Mouse (Mus musculus) embryonic facial prominence, embryonic 11.5 days (tissue): Measurements from ENCODE around the gene Fes. TPM values are rescaled to one million over a fixed set of nuclear protein-coding genes. Genes with fewer than 3 reads are reported as not detected.
"Not testable (repeated sequence)": the region's sequence is repeated elsewhere in the genome, so short reads cannot be mapped to it uniquely, and the experiment has no call there.

Experiments used
- ATAC-seq: fragments of 200-750 bp; cut with Nextera tagmentation; replicated peaks from 2 replicates; pipeline ENCODE4 v1.8.0; 2017; ENCODE audit warnings: low read depth; ENCODE audit not compliant: insufficient number of reproducible peaks, low FRiP score, low TSS enrichment
- DNase-seq: peaks from one replicate; pipeline ENCODE4 v3.0.0-alpha.2; 2015; ENCODE audit warnings: low spot score
- H3K27ac ChIP-seq: fragments of 300-500 bp; sonication (generic); replicated peaks from 2 replicates; pipeline ENCODE4 v1.5.1; 2014; ENCODE audit warnings: mild to moderate bottlenecking, low read depth, low read length, control low read depth
- H3K27me3 ChIP-seq: fragments of 300-500 bp; sonication (generic); 2 replicates; pipeline ENCODE4 v1.6.1; 2014; ENCODE audit warnings: mild to moderate bottlenecking, low read length, moderate library complexity, mixed read lengths; ENCODE audit not compliant: control insufficient read depth, insufficient read depth
- H3K36me3 ChIP-seq: fragments of 300-500 bp; sonication (generic); replicated peaks from 2 replicates; pipeline ENCODE4 v1.6.1; 2014; ENCODE audit warnings: low read depth, mild to moderate bottlenecking, low read length, moderate library complexity, mixed read lengths; ENCODE audit not compliant: control insufficient read depth, insufficient read depth
- H3K4me1 ChIP-seq: fragments of 300-500 bp; sonication (generic); 2 replicates; pipeline ENCODE4 v1.6.1; 2014; ENCODE audit warnings: low read length, mixed read lengths; ENCODE audit not compliant: control insufficient read depth, insufficient read depth
- H3K4me2 ChIP-seq: fragments of 300-500 bp; sonication (generic); 2 replicates; pipeline ENCODE4 v1.6.1; 2014; ENCODE audit warnings: low read depth, mild to moderate bottlenecking, control low read depth, low read length, moderate library complexity
- H3K4me3 ChIP-seq: fragments of 300-500 bp; sonication (generic); 2 replicates; pipeline ENCODE4 v1.5.1; 2014; ENCODE audit warnings: low read depth, low read length, control low read depth
- H3K9ac ChIP-seq: fragments of 300-500 bp; sonication (generic); replicated peaks from 2 replicates; pipeline ENCODE4 v1.6.1; 2014; ENCODE audit warnings: mild to moderate bottlenecking, control low read depth, low read length
- H3K9me3 ChIP-seq: fragments of 300-500 bp; sonication (generic); replicated peaks from 2 replicates; pipeline ENCODE4 v1.6.1; 2016; ENCODE audit warnings: mild to moderate bottlenecking, low read length, inconsistent platforms, mixed read lengths; ENCODE audit not compliant: control insufficient read depth
- WGBS: fragments of 180-500 bp; shearing (Covaris S2); extraction: QIAGEN DNeasy Blood & Tissue Kit; methylation state at CpG from one replicate; pipeline ENCODE4 v1.1.7; 2014; 5-methylcytosine and 5-hydroxymethylcytosine counted together
- polyA plus RNA-seq: library from polyadenylated mRNA; unstranded; fragments of >200 nt; fragmentation: Nextera tagmentation; extraction: Ambion mirVana; gene quantifications from 2 replicates; pipeline ENCODE4 v1.2.1, GENCODE M21; 2014

The Fes gene
- polyA plus RNA-seq, 1 experiment from 2014 or later: 8.3 TPM

- H3K9ac ChIP-seq: no peak overlapping the region
- ATAC-seq (no peak), DNase-seq (no peak)
- no peak overlapping the region for H3K4me2 ChIP-seq
- H3K27me3 ChIP-seq: no peaks in the 10 kb centered on the region
- no peak overlapping the region for H3K27ac ChIP-seq
- H3K36me3 ChIP-seq: peaks cover 6% of the 10 kb centered on the region; the same call in 1 of the 2 replicates
- 84% methylated on average over 9 of the region's 9 CpGs for WGBS
- peaks cover 6% of the 10 kb centered on the region; the same call in 1 of the 2 replicates for H3K4me1 ChIP-seq
- H3K9me3 ChIP-seq: no peaks in the 10 kb centered on the region
- H3K4me3 ChIP-seq: no peak overlapping the region
These were observed 10.2 kb upstream of the Fes start for GRCm38 (mm10) chr7:80397986-80398385.

DNA sequence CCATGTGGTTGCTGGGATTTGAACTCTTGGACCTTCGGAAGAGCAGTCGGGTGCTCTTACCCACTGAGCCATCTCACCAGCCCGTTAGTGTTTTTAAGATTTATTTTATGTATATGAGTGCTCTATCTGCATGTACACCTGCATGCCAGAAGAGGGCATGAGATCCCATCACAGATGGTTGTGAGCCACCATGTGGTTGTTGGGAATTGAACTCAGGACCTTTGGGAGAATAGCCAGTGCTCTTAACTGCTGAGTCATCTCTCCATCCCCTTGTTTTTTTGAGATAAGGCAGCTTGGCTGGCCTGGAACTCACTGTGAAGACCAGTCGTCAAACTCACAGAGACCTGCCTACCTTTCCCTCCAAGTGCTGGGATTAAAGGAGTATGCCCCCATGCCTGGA is 8.7 kb upstream of the Fes start:
- not testable (repeated sequence) for DNase-seq, H3K36me3 ChIP-seq
- WGBS: 90% methylated on average over 4 of the region's 4 CpGs

DNA sequence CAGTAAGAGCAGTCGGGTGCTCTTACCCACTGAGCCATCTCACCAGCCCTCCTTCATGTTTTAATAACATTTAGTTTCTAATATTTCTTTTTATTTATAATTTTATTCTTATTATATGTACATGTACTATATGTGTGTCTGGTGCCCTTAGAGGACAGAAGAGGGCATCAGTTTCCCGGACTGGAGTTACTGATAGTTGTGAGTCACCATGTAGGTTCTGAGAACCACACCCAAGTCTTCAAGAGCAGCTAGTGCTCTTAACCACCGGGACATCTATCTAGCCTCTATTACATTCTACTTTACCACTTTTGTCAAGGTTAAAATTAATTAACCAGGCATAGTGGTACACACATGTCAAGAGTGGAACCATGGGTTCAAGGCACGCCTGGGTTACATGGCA is 6.9 kb upstream of the Fes start:
- no peak overlapping the region for H3K9ac ChIP-seq
- peaks cover 10% of the 10 kb centered on the region for H3K36me3 ChIP-seq
- DNase-seq: no peak
- H3K4me2 ChIP-seq: no peak overlapping the region
- 94% methylated on average over 4 of the region's 4 CpGs for WGBS
- H3K4me1 ChIP-seq: no peaks in the 10 kb centered on the region
- no peaks in the 10 kb centered on the region for H3K27me3 ChIP-seq
- H3K27ac ChIP-seq: no peak overlapping the region
- H3K4me3 ChIP-seq: no peak overlapping the region
- ATAC-seq: no peak
- no peaks in the 10 kb centered on the region for H3K9me3 ChIP-seq

More for the DNA sequence above, 8.7 kb upstream of the Fes start:
- H3K4me1 ChIP-seq, H3K9ac ChIP-seq, H3K27ac ChIP-seq, H3K4me2 ChIP-seq, H3K27me3 ChIP-seq, H3K9me3 ChIP-seq, ATAC-seq, H3K4me3 ChIP-seq: not testable (repeated sequence)

- no peak for DNase-seq
- Histone ChIP-seq H3K27ac (no peak overlapping the region), H3K36me3 (peaks cover 10% of the 10 kb centered on the region), H3K27me3 (no peaks in the 10 kb centered on the region), H3K4me3 (no peak overlapping the region), H3K9me3 (no peaks in the 10 kb centered on the region), H3K4me2 (no peak overlapping the region), H3K4me1 (no peaks in the 10 kb centered on the region), H3K9ac (no peak overlapping the region)
- WGBS: 96% methylated on average over 15 of the region's 15 CpGs
- no peak for ATAC-seq
These were observed 4.4 kb upstream of the Fes start for GRCm38 (mm10) chr7:80392119-80392518.

DNA sequence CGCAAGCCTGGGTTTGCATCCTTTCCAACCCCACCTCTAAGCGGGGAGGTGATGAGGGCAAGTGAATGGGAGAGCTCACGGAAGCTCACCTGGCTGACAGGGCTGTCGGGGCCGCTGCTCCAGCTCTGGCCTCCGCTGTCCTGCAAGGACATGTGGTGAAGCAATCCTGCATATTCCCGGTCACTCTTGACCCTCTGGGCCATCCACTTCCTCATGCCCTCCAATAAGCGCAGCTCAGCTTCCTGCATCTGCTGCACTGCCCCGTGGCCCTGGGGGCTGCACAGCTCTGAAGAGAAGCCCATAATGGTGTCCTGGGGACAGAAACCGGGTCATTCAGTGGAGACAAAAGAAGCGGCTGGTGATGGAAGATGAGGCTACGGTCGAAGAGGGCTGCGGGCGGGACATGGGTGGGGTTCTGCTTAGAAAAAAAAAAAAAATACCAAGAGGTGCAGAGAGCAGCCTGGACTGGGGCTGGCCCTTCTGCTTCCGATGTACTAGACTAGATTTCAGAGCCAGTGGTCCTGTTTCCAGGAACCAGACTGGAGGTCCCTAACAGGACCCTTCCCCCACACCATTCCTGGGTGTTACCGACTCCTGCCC is 613 bp downstream of the Fes start:
- H3K9me3 ChIP-seq: no peaks in the 10 kb centered on the region
- 24% methylated on average over 17 of the region's 17 CpGs for WGBS
- peak overlapping the region; percentile 53 for H3K4me2 ChIP-seq
- H3K27me3 ChIP-seq: no peaks in the 10 kb centered on the region
- ATAC-seq (no peak), DNase-seq (no peak)
- H3K9ac ChIP-seq: peak overlapping the region; percentile 64
- H3K36me3 ChIP-seq: peaks cover 2% of the 10 kb centered on the region
- peak overlapping the region; percentile 11 for H3K4me3 ChIP-seq
- no peak overlapping the region for H3K27ac ChIP-seq
- H3K4me1 ChIP-seq: no peaks in the 10 kb centered on the region; the same call in 1 of the 2 replicates

DNA sequence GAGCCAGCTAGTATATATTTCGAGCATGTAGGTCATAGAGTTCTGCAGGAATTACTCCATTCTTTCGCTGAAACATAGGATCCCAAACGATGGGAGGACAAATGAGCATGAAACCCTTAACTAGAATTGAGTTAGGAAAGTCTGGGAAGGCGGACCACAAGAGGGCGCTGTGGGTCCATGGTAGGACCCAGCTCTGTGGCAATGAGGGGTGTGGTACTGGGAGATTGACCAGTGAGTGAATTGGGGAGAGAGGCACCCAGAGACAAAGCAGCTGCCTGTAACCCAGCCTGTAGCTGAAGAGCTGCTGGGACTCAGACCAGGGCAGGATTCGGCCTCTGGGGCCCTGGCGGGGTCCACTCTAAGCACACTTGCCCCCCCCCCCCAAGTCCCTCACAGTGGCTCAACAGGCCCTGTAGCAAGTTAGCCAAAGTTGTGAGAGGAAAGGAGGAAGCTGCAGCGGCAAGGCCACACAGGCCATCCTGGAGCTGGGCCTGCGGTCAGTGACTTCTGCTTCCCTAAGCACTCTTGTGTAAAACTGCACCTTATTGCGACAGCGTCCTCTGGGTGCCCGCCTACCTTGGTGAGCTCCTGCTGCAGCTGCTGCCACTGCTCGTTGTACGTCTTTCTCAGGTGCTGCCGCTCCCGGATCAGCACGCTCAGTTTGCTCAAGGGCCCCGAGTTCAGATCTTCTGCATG is 1.4 kb downstream of the Fes start:
- ATAC-seq: peak; percentile 66
- H3K9me3 ChIP-seq: no peaks in the 10 kb centered on the region
- peak overlapping the region; percentile 53 for H3K4me2 ChIP-seq
- no peaks in the 10 kb centered on the region for H3K27me3 ChIP-seq
- WGBS: 31% methylated on average over 18 of the region's 18 CpGs
- peaks cover 2% of the 10 kb centered on the region for H3K36me3 ChIP-seq
- no peak overlapping the region for H3K27ac ChIP-seq
- H3K4me1 ChIP-seq: no peaks in the 10 kb centered on the region; the same call in 1 of the 2 replicates
- peak overlapping the region; percentile 11 for H3K4me3 ChIP-seq
- peak; percentile 96 for DNase-seq
- peak overlapping the region; percentile 15 for H3K9ac ChIP-seq

DNA sequence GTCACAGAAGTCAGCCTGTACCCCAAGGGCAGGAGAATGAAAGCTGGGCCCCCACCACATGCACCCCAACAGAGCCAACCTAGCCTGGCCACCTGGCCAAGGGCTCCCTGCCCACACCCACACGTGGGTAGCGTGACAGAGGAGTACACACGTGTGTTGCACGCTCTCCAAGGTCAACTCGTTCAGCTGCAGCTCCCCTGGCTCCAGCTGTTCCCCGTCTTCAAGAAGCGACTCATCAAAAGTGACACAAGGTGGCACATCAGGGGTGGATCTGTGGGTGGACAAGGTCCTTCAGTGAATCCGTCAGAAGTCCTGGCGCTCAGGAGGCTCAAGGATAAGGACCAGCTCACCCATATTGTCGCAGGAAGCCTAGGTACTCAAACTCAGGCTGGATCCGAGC is 4.8 kb downstream of the Fes start:
- no peaks in the 10 kb centered on the region for H3K9me3 ChIP-seq
- no peak overlapping the region for H3K27ac ChIP-seq
- no peak overlapping the region for H3K9ac ChIP-seq
- no peaks in the 10 kb centered on the region for H3K27me3 ChIP-seq
- ATAC-seq (no peak), DNase-seq (no peak)
- H3K4me2 ChIP-seq: no peak overlapping the region
- H3K4me3 ChIP-seq: no peak overlapping the region
- H3K36me3 ChIP-seq: no peaks in the 10 kb centered on the region; the same call in 1 of the 2 replicates
- no peaks in the 10 kb centered on the region; the same call in 1 of the 2 replicates for H3K4me1 ChIP-seq
- WGBS: 70% methylated on average over 11 of the region's 11 CpGs

DNA sequence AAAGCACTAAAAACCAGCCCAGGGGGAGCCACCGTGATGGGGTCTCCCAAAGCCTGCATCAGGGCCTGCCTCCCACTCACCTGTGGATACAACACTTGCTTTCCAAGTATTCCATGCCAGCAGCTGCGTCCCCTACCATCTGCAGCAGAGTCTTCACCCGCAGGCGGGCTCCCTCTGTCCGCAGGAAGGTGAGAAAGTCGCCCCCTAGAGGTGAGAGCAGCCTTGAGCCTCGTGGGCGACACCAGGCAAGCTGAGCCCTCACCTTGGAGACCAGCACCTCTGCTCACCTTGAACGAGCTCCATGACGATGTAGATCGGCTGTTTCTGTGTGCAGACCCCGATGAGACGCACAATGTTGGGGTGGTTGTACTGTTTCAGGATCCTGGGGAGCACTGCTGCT is 8.2 kb downstream of the Fes start:
- Histone ChIP-seq H3K36me3 (no peaks in the 10 kb centered on the region; the same call in 1 of the 2 replicates), H3K4me3 (no peak overlapping the region), H3K4me1 (no peaks in the 10 kb centered on the region), H3K9me3 (no peaks in the 10 kb centered on the region), H3K4me2 (no peak overlapping the region), H3K27ac (no peak overlapping the region), H3K9ac (no peak overlapping the region), H3K27me3 (no peaks in the 10 kb centered on the region)
- 60% methylated on average over 13 of the region's 13 CpGs for WGBS
- peak; percentile 50 for DNase-seq
- ATAC-seq: no peak
